23 mouse cellular contexts compared by ENCODE assay signal in the genomic region with DNA sequence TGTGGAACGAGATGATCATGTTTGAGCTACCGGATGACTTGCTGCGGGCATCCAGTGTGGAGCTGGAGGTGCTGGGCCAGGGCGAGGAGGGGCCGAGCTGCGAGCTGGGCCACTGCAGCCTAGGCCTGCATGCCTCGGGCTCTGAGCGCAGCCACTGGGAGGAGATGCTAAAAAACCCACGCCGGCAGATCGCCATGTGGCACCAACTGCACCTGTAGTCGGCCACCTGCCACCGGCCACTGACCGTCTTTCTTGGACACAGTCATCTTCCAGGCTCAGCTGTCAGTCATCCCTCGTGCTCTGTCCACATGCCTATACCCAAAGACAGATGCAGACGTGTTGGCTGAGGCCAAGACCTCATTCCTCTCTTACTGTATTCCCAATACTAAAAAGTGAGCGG. TPM values are rescaled to one million over a fixed set of nuclear protein-coding genes. Genes with fewer than 3 reads are reported as not detected.
A peak's percentile ranks its signal among the peaks of the same experiment; 100 is the strongest.
DNase-seq lines count a peak whose midpoint lies in the region; ATAC-seq and TF ChIP-seq lines count a peak whose summit lies in the region.
"Had no signal": no experiment of that assay in that cellular context is flagged by ENCODE, and none has a peak within 500 bp of the region (broad histone marks: within the 10 kb centered on the region; RNA-seq: fewer than 3 reads in every experiment).

No protein-coding gene starts in this region.

- ATAC-seq in forebrain, embryonic 13.5 days, result no peak
- ATAC-seq: intestine, embryonic 15.5 days; liver, embryonic 12.5 days had no signal

- H3K27me3 ChIP-seq in cerebellum, adult 2 months (ENCODE audit: control insufficient read depth, insufficient read depth, low read length), result no peaks in the 10 kb centered on the region
- H3K27me3 ChIP-seq in forebrain, embryonic 13.5 days, result no peaks in the 10 kb centered on the region
- H3K27me3 ChIP-seq in heart, adult 2 months (ENCODE audit: control insufficient read depth, insufficient read depth, low read length), result no peaks in the 10 kb centered on the region; the same call in 1 of the 2 replicates
- H3K27me3 ChIP-seq: hindbrain, embryonic 15.5 days; intestine, embryonic 15.5 days had no signal

- H3K9me3 ChIP-seq in forebrain, embryonic 13.5 days (replicated peaks), result no peaks in the 10 kb centered on the region
- H3K9me3 ChIP-seq: forebrain, embryonic 10.5 days; heart, embryonic 12.5 days; hindbrain, embryonic 15.5 days; intestine, embryonic 15.5 days; liver, embryonic 12.5 days had no signal

- intact Hi-C loops in heart, adult 2 months (cut with DNase I), result loop anchor here (10.0 kb wide), 1 partner anchor 71 kb away; no protein-coding TSS in a partner anchor

- 17% methylated on average over 17 of the region's 17 CpGs for WGBS in cerebellum, adult 2 months
- 94% methylated on average over 17 of the region's 17 CpGs for WGBS in forebrain, embryonic 13.5 days
- 94% methylated on average over 17 of the region's 17 CpGs for whole genome bisulfite sequencing in heart, adult 2 months

- TF ChIP-seq CTCF in cerebellum, adult 2 months (IDR thresholded peaks at IDR 0.05; ENCODE audit: borderline replicate concordance, insufficient read depth, low read depth, low read length), result no peak
- no peak for TF ChIP-seq CTCF in heart, adult 2 months (IDR thresholded peaks at IDR 0.05)

- no peak overlapping the region for H3K4me2 ChIP-seq in forebrain, embryonic 13.5 days
- H3K4me2 ChIP-seq: heart, embryonic 12.5 days; hindbrain, embryonic 15.5 days; intestine, embryonic 15.5 days; liver, embryonic 12.5 days; lung, embryonic 14.5 days had no signal

- DNase-seq in gastrocnemius, postnatal 10 days, result peak; percentile 41
- DNase-seq in gastrocnemius, postnatal 4 days (ENCODE audit: low spot score in 2 of 2), result no peak
- DNase-seq in brain, adult 2 months (ENCODE audit: low read depth, low spot score), result peak; percentile 85
- peak; percentile 85 to 86 for DNase-seq in cerebellum, adult 2 months
- DNase-seq in cerebellum, postnatal 36 days, result peak; percentile 79 to 81
- no peak for DNase-seq in heart, adult 2 months
- DNase-seq in kidney, postnatal 25 days, result no peak
- DNase-seq: adrenal gland, postnatal 25 days; embryo, embryonic 11 days; heart, postnatal 36 days; kidney, adult 9 months; lung, embryonic 14.5 days; lung, postnatal 36 days had no signal

- no peak overlapping the region for H3K4me3 ChIP-seq in cerebellum, adult 2 months (replicated peaks; ENCODE audit: insufficient read depth, low read depth, low read length)
- no peak overlapping the region for H3K4me3 ChIP-seq in forebrain, embryonic 13.5 days
- no peak overlapping the region for H3K4me3 ChIP-seq in heart, adult 2 months
- H3K4me3 ChIP-seq: forebrain, embryonic 10.5 days; heart, embryonic 12.5 days; hindbrain, embryonic 15.5 days; intestine, embryonic 15.5 days; liver, embryonic 12.5 days had no signal

- H3K79me2 ChIP-seq in heart, adult 2 months (replicated peaks; ENCODE audit: control insufficient read depth, insufficient read depth, low read length), result no peaks in the 10 kb centered on the region

- no peaks in the 10 kb centered on the region for H3K36me3 ChIP-seq in forebrain, embryonic 13.5 days (ENCODE audit: poor library complexity, severe bottlenecking)
- H3K36me3 ChIP-seq in heart, adult 2 months (ENCODE audit: control insufficient read depth, insufficient read depth, low read length), result no peaks in the 10 kb centered on the region
- H3K36me3 ChIP-seq: forebrain, embryonic 10.5 days; heart, embryonic 12.5 days; hindbrain, embryonic 15.5 days; intestine, embryonic 15.5 days; liver, embryonic 12.5 days had no signal

- peak overlapping the region; percentile 82 for H3K27ac ChIP-seq in cerebellum, adult 2 months (ENCODE audit: insufficient read depth, low read length)
- H3K27ac ChIP-seq in forebrain, embryonic 13.5 days, result no peak overlapping the region
- no peak overlapping the region for H3K27ac ChIP-seq in heart, adult 2 months
- H3K27ac ChIP-seq: forebrain, embryonic 10.5 days; hindbrain, embryonic 15.5 days; intestine, embryonic 15.5 days; liver, embryonic 12.5 days; stomach, postnatal 0 days had no signal

- peaks cover 28% of the 10 kb centered on the region for H3K4me1 ChIP-seq in cerebellum, adult 2 months (ENCODE audit: control insufficient read depth, insufficient read depth, low read length)
- peaks cover 4% of the 10 kb centered on the region; the same call in 1 of the 2 replicates for H3K4me1 ChIP-seq in forebrain, embryonic 13.5 days
- H3K4me1 ChIP-seq in heart, adult 2 months (ENCODE audit: control insufficient read depth, insufficient read depth, low read length), result no peaks in the 10 kb centered on the region

- no peak for TF ChIP-seq EP300 in heart, adult 2 months (IDR thresholded peaks at IDR 0.05; ENCODE audit: insufficient read depth, low read depth, low read length)

- no peak for TF ChIP-seq POLR2A in cerebellum, adult 2 months (IDR thresholded peaks at IDR 0.05; ENCODE audit: borderline replicate concordance, insufficient read depth, low read length)
- TF ChIP-seq POLR2A in heart, adult 2 months (IDR thresholded peaks at IDR 0.05; ENCODE audit: insufficient read depth, low read depth, low read length), result no peak

- H3K9ac ChIP-seq in forebrain, embryonic 13.5 days, result no peak overlapping the region
- H3K9ac ChIP-seq in heart, adult 2 months (ENCODE audit: low read depth, low read length), result no peak overlapping the region
- H3K9ac ChIP-seq: heart, embryonic 12.5 days; hindbrain, embryonic 15.5 days; intestine, embryonic 15.5 days; liver, embryonic 12.5 days; lung, embryonic 14.5 days had no signal

RNA-seq across cellular contexts. Expression of a gene that starts 38.6 kb away (rescaled TPM):
- 1 to 10 TPM; 1.0 to 1.1 TPM for total RNA-seq in gastrocnemius, postnatal 10 days (2021)
- total RNA-seq in gastrocnemius, postnatal 4 days (2021), result 1 to 10 TPM; 3.5 to 4.1 TPM
- 110 and 115 TPM in 2 replicates for polyA plus RNA-seq in cerebellum, adult 2 months (2012; rRNA removed)
- polyA plus RNA-seq in forebrain, embryonic 13.5 days (2015; fragmentation: Nextera tagmentation; extraction: Ambion mirVana), result 18.5 and 37.1 TPM in 2 replicates
- under 1 TPM; 0.36 to 0.47 TPM for total RNA-seq in heart, adult 2 months (2021)
- polyA plus RNA-seq in heart, adult 2 months (2012; rRNA removed), result 0.10 TPM in 1 of 2 replicates, not detected in the other
- total RNA-seq: CH12.LX; granulocyte monocyte progenitor cell, adult 5-6 weeks; MEL had no signal

Comparison
In these comparisons a context has a peak if more than half of its experiments do, and no peak if none do; other contexts are left out.
1. DNase-seq: peak in gastrocnemius, postnatal 10 days (single experiment), brain, adult 2 months (single experiment), cerebellum, adult 2 months (2 of 2) and cerebellum, postnatal 36 days (2 of 2); none in gastrocnemius, postnatal 4 days (0 of 2), heart, adult 2 months (0 of 2) and kidney, postnatal 25 days (0 of 2).